Mouse (Mus musculus): ENCODE results near the gene Map3k1.
A peak's percentile ranks its signal among the peaks of the same experiment; 100 is the strongest.
"Not testable (repeated sequence)": the region's sequence is repeated elsewhere in the genome, so short reads cannot be mapped to it uniquely, and the experiment has no call there.

Gene Map3k1

DNA sequence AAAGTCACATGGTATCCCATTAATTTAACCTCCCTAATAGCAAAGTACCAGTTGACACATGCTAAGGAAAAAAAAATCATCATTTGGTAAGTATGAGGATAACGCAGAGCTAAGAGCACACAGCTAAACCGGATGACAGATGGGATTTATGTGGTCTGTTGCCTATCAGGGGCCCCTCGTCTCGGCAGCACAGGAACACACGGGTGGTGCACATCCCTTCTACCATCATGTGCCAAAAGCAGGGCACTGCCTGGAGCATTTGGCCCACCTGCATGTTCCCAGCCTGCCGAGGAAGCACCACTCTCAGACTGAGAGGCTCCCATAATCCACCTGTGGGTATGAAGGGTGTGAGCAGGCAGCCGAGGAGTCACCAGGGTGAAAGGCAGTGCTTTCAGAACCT lies 63.6 kb downstream of the Map3k1 start:
- DNase-seq (ENCODE audit: extremely low read depth, low read depth, low spot score), result no peak

DNA sequence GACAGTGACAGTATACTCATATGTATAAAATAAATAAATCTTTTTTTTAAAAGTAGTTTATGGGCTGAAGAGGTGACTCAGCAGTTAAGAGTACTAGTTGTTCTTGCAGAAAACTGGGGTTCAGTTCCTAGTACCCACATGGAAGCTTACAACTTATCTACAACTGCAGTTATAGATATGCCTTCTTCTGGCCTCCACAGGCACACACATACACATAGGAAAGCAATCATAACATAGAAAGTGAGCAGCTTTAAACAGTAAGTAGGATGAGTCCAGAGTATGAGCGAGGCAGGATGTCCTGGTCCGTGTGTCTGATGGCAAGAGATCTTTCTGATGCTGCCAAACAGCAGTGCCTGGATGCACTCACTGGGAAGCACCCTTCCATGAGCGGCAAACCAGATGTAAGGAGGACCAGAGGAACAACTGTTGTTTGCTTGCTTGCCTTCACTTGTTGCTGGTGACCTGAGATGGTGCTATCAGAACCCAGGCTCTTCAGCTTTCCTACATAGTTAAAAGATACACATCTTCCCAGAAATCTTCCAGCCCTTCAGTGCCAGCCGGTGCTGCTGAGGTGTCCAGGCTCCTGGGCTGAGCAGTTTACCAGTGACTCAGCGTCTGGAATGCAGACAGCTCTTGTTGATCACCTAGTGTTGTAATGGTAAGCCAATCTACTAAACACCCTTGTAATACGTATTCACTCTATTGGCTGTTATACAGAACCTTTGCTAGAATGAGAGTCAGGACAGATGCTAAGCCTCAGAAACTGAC lies 64.4 kb downstream of the Map3k1 start:
- DNase-seq (ENCODE audit: extremely low read depth, low read depth, low spot score), result no peak

DNA sequence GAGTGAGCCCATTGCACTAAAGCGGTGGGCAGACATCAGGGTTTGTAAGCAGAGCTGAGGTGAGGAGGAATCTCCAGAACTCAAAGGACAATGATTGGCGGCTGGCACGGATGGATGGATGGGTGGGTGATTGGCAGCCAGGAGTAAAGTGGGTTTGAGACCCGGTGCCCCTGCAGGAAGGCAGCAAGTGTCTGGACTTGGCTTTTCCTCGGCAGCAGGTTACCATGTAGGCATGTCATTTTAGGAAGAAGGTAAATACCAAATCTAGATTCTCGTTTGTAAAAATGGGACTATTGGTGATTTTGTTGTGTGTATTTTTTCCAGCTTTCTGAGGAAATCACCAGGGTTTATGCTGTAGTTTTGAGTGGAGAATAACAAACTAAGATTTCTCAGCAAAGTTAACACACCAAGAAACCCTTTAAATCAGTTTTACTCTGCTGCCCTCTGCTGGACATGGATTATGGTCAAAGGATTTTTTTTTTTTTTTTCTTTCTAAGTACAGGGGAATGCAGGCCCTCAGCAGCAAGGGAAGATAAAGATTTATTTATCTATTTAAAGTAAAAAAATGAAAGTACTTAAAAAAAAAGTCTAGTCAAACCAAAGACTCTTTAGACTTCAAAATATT lies 66.7 kb downstream of the Map3k1 start:
- no peak for DNase-seq (ENCODE audit: extremely low read depth, low read depth, low spot score)

DNA sequence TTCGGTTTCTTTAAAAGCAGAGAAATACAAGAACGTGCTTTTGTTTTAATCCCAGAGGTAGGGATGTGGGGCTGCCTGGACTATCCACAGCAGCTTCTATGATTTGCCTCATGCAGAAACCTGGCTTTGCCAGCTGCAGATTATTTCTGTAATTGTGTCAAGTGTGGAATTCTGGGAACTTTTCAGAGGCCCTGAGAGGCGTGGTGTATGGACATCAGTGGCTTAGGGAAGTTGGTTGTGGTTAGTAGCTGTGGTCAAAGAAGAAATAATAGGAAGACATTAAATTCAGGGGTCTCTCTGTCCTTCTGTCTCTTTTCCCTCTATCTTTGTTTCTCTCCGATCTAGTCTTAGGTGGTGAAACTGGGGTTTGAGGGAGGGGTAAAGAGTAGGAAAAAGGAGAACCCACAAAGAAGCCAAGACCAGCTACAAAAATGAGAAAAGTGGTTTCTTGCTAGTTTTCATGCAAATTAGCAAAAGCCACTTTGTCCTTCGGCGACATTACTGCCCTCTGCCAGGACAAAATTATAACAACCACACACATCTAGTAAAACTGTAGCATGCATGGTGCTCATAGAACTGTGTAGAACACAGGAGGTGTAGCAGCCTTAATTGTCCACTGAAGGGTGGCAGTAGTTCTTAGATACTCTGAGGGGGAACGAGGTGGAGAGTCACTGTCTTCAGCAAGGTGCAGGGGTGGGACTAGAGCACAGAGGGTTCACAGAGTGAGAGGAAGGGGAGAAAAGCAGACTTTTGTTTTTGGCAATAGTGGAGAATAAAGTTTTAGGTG lies 67.4 kb downstream of the Map3k1 start:
- DNase-seq (ENCODE audit: extremely low read depth, low read depth, low spot score), result no peak

DNA sequence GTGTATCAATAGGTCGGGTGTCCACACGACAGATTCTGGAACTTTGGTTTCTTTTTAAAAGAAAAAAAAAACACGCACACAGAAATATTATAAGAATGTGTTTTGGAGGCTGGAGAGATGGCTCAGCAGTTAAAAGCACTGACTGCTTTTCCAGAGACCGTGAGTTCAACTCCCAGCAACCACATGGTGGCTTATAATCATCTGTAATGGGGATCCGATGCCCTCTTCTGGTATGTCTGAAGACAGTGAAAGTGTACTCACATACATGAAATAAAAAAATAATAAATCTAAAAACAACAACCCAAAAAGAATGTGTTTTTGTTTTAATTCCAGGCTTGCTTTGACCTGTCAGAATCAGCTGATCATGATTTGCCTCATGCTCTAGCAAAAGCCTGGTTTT lies 81.9 kb downstream of the Map3k1 start:
- DNase-seq (ENCODE audit: extremely low read depth, low read depth, low spot score), result no peak

DNA sequence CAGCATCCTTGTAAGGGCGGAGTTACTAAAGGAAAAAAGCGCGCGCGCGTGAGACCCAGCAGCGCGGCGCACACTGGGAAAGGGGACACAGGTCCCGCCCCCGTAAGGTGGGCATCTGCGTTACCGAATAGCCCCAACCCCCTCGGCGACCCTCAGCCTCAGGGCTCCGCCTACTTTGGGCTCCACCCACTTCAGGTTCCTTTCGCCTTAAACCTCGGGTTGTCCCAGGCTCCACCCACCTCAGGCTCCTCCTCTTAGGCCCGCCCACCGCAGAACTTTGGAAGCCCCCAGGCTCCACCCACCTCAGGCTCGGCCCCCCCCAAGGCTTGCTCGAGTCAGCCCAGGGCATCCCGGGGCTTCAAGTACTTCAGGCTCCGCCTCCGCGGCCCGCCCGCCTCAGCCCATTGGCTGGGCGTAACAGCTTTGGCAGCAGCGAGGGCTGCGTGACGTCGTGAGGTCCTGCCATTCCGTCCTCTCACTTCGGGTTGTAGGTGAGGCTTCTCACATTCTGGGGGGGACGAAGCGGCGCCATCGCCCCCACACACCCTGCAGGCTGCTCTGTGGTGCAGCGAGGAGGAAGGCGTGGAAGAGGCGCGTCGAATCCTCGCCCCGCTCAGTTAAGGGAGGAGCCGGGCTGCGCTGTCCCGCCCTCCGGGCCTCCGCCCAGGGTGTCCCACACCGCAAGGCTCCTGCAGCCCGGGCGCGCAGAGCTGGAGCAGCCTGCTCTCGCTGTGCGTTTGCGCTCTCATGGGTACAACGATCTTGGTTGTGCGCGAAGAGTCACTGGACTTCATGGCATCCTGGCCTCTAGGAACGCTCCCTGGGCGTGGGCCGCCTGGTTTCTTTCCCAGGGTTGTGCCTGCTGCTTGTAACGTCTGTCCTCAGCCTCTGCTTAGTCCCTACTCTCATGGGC lies 83.4 kb downstream of the Map3k1 start:
- peak; percentile 43 for DNase-seq (ENCODE audit: extremely low read depth, low read depth, low spot score)

DNA sequence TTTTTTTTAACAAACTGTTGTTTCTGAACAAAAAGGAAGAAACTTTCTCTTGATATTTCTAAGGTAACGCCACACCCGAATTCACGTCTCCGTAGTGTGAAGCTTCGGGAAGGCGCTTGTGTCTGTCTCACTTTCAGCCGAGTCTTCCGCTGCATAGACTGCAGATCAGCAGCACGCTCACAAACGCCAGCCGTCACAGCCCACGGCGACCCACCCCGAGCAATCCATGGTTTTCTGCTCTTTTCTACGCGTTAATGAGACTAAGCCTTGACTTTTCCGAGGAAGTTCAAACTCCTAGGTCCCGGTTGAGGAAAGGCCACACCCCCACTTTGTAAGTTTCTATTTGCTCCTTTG lies 84.0 kb downstream of the Map3k1 start:
- no peak for DNase-seq (ENCODE audit: extremely low read depth, low read depth, low spot score)

DNA sequence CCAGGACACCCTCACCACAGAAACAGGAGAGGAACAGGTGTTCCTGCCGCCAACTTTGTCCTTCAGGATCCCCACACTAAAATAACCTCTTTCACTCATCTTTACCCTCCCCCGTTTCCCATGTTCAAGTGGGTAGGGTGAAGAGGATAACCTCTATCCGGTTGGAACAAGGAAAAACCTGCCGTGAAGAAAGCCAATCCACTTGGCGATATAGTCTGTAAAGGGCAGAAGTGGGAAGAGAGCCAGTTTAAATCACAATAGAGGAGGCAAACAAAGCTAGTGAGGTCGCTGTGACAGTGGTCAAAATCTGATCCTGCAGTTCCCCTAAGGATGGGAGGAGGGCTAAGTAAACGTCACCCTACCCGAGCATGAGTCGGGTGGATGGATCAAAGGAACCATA lies 89.1 kb downstream of the Map3k1 start:
- DNase-seq (ENCODE audit: extremely low read depth, low read depth, low spot score), result no peak

DNA sequence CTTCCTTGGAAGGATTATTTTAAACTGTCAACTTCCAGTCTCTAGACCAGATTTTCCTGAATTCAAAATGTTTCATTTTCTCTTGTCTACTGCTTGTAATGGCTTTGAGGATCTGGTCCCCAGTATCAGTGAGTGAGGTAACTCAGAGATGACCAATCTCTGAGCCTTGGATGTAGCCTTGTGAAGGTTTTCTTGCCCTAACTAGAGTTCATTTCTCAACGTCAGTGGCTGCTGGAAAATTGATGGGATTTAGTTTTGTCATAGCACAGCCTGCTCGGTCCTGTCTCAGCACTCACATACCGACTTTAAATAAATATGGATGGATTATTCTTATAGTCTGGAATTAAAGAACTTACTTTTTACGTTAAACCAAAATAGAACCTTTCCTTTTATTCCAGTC lies 98.3 kb downstream of the Map3k1 start:
- DNase-seq (ENCODE audit: extremely low read depth, low read depth, low spot score), result no peak

DNA sequence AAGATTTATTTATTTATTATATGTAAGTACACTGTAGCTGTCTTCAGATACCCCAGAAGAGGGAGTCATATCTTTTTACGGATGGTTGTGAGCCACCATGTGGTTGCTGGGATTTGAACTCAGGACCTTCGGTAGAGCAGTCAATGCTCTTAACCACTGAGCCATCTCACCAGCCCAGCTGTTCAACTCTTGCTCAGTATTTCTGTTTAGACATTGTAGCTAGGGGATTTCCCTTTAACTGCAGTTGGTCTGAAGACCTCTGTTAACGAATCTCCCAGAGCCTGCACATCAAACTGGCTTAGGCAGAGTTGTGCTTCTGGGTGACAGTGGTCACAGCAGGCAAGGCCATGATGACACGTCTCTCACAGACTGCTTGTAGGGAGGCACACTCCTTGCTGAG lies 104.8 kb downstream of the Map3k1 start:
- DNase-seq (ENCODE audit: extremely low read depth, low read depth, low spot score), result not testable (repeated sequence)

DNA sequence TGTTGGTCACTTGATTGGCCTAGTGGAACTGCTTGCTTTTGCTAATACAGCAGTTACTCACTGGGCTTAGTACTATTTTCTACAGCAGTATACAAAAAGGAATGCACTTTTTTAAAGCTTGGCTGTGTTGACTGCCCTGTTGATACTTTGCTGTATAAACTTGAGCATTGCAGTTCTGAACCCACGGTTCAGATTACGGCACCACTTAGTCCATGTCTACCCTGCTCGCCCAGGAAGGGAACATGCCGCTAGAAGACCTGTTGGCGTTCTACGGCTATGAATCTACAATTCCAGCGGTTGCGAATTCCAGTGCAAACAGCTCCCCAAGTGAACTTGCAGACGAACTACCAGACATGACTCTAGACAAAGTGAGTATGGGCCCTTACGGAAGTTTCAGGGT lies 105.4 kb downstream of the Map3k1 start:
- no peak for DNase-seq (ENCODE audit: extremely low read depth, low read depth, low spot score)

Data from fat pad, adult 2 months (tissue).